Mouse (Mus musculus): Measurements from ENCODE around the gene Plekhh1.
"Not testable (repeated sequence)": the region's sequence is repeated elsewhere in the genome, so short reads cannot be mapped to it uniquely, and the experiment has no call there.

The Plekhh1 gene

GRCm38 (mm10) chr12:79027526-79027925, 1.4 kb upstream of the Plekhh1 start:
- DNase-seq (ENCODE audit: low read depth): not testable (repeated sequence)

DNA sequence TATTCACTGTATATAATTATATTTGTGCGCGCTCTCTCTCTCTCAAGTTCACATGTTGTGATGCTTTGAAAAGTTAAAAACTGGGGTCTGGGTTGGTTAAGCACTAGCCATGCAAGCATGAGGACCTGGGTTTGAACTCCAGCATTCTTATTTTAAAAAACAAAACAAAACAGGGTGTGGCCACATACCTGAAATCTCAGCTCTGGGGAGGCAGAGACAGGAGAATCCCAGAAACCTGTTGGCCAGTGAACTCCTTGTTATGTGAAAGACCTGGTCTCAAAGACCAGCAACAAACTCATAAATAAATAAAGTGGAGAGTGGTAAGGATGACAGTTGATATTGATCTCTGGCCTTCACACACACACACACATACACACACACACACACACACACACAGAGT, 5.4 kb downstream of the Plekhh1 start:
- no peak for DNase-seq (ENCODE audit: low read depth)

DNA sequence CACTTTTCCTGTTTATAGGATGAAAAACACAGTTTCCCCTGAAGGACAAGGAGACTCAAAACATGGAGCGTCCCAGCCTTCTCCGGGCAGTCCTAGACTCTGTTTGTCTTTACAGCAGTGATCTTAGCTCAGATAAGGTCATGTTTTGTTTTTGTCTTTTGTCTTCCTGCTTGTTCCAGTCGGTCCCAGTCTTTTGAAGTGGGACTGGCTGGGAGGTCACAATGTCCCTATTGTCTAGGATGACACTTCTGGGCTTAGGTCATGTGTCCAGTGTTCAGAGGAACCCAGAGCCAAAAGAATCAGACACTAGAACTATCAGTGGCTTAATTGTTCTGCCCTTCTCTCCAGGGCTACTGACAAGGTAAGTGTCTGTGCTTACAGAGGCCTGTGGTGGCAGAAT, 6.4 kb downstream of the Plekhh1 start:
- DNase-seq (ENCODE audit: low read depth): no peak

- DNase-seq (ENCODE audit: low read depth): peak; percentile 2
Measured at GRCm38 (mm10) chr12:79039708-79040107, 10.7 kb downstream of the Plekhh1 start.

GRCm38 (mm10) chr12:79040201-79040827, 11.4 kb downstream of the Plekhh1 start:
- no peak for DNase-seq (ENCODE audit: low read depth)

DNA sequence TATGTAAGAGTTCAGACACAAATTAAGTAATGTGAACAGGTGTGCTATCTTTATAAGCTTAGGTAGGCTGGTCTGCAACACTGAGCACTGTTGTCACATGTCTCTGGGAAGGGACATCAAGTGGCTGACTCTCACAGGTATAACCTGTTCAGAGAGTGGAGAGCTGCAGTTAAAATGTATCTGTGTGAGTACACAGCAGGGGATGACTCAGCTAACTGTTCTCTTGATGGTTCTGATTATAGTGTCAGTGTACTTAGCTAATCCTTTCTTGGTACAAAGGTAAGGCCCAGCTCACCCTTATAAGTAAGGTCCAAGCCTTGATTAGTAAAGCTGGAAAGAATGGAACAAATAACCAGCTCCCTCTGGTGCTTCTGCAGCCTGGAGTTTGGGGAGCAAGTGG, 12.5 kb downstream of the Plekhh1 start:
- no peak for DNase-seq (ENCODE audit: low read depth)

DNA sequence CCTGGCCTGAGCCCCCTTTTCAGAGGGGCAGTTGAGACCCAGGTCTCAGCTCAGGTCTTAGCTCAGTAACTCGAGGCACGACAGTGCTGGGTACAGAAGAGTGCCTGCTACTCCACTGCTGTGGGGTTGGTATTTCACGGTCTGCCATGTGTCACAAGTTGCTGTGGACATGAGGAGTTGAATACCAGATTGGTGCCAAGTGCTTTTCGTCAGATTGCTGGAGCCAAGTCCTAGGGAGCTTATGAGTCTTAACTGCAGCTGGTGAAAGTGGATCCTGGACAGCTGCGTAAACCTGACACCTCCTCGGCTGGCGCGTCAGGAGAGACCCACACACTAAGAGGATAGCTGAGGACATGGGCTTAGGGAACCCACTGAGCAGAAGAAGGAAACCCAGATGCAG, 15.7 kb downstream of the Plekhh1 start:
- peak; percentile 5 for DNase-seq (ENCODE audit: low read depth)

DNA sequence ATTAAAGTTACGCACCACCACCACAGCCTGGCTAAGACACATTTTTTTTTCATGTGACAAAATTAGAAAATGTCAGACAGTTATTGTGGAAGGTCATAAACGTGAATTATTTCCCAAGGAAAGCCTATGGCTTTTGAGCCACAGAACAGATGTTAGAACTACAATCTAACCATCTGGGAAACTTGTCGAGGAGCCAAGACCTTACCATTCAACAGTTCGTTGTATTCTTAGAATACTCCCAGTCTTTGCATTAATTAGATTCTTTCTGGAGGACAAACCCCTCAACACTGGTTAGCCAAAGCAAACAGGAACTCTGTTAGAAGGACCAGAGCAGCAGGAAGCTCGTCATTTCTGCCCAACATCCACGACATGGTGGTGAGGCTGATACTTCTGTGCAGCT, 17.2 kb downstream of the Plekhh1 start:
- DNase-seq (ENCODE audit: low read depth): peak; percentile 14

DNA sequence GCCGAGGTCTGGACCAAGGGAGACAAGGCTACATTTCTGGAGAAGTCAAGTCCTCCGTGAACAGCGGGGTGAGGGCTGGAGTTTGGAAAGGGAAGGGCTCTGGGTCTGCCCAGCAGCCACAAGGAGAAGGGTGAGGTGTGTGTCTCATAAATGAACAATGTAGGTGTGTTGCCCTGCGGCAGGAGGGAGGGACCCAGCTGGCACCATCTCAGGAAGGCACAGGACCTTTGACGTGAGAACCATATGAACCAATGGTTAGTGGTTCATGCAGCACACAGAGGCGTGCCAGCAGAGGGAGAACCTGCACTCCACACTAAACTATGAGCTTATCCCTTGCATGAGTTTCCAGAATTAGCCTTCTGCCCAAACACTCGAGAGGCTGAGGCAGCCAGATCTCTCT, 18.2 kb downstream of the Plekhh1 start:
- no peak for DNase-seq (ENCODE audit: low read depth)

DNA sequence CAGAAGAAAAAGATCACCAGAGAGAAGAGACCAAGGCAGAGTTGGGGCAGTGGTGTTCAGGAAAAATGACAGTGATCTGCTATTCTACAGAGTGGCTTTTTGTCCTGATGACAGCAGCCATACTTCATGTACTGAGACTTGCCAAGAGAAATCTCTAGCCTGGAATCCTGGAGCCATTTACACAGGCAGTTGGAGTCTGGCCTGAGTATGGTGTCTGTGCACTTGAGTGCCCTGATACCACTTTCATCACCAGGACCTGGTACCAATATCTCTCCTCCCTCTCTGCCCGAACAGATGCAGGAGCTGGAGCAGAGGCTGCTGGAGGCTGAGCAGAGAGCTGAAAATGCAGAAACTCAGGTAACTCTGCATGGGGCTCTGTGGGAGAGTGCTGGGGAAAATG, 19.9 kb downstream of the Plekhh1 start:
- no peak for DNase-seq (ENCODE audit: low read depth)

DNA sequence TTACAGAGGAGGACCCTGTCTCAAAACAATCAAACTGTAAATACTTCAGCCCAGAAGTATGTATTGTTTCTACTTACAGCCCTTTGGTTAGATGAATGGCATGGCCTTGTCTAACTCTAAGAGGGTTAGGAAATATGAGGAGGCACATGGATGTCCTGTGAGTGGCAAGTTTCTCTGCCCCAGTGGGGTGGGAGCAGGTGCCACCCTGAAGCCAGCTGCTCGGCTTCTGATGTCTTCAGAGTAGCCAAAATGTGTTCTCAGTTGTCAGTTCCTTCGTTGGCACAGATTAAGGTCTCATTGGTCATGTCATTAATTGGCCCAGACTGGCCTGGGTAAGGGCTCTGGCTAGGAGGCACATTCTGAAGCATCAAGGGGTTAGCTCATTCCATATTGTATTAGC, 20.8 kb downstream of the Plekhh1 start:
- no peak for DNase-seq (ENCODE audit: low read depth)

GRCm38 (mm10) chr12:79050545-79051212, 21.7 kb downstream of the Plekhh1 start:
- no peak for DNase-seq (ENCODE audit: low read depth)

GRCm38 (mm10) chr12:79052073-79052472, 23.1 kb downstream of the Plekhh1 start:
- DNase-seq (ENCODE audit: low read depth): no peak

DNA sequence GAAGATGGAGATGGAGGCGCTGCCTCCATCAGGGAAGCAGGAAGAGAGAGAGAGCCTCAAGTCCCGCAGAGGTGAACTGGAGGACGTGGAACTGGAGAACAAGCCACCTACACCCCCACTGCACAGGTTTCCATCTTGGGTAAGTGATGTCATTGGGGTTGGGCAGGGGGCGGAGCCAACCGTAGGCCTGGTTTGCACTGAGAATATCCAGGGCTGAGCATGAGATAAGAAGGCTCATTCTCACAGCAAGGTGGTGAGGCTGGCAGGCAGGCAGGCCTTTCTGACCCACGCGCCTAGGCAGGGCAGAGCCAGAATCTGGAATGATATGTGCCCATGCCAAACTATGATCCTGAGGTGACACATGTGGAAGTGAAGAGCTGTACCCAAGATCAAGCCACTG, 26.3 kb downstream of the Plekhh1 start:
- DNase-seq (ENCODE audit: low read depth): peak; percentile 5

DNA sequence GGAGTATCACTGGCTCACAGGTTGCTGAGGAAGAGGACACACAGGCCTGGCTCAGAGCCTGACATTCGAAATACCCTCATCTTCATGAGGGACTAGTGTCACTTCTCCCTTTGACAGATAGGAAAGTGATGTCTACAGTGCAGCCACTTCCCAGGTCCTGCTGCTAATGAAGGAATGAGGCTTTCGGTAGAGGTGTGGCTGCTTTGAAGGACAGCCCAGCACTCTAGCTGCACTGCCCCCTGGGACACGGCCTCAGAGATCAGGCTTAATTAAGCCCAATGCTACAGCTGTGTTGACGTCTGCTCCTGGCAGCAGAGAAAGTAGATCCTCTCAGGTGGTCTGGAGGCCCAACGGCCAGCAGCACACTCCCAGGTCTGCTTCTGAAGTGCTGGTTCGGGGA, 30.6 kb downstream of the Plekhh1 start:
- no peak for DNase-seq (ENCODE audit: low read depth)

DNA sequence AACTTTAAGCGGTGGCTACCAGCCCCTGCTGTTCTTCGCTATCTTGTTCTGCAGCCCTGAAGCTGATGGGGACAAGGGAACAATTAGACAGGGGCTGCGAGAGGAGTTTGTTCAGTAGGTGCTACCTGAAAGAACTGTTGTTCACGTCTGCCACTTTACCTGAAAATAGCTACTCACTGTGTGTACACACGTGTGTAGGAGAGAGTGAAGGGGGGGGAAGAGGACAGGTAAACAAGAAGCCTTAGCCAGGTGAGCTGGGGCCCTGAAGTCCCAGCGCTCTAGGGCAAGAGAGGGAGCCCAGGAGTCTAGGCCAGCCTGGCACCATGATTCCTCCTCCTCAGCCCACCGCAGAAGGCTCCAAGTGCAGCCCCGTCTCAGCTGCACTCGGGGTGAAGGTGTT, 31.2 kb downstream of the Plekhh1 start:
- no peak for DNase-seq (ENCODE audit: low read depth)

DNA sequence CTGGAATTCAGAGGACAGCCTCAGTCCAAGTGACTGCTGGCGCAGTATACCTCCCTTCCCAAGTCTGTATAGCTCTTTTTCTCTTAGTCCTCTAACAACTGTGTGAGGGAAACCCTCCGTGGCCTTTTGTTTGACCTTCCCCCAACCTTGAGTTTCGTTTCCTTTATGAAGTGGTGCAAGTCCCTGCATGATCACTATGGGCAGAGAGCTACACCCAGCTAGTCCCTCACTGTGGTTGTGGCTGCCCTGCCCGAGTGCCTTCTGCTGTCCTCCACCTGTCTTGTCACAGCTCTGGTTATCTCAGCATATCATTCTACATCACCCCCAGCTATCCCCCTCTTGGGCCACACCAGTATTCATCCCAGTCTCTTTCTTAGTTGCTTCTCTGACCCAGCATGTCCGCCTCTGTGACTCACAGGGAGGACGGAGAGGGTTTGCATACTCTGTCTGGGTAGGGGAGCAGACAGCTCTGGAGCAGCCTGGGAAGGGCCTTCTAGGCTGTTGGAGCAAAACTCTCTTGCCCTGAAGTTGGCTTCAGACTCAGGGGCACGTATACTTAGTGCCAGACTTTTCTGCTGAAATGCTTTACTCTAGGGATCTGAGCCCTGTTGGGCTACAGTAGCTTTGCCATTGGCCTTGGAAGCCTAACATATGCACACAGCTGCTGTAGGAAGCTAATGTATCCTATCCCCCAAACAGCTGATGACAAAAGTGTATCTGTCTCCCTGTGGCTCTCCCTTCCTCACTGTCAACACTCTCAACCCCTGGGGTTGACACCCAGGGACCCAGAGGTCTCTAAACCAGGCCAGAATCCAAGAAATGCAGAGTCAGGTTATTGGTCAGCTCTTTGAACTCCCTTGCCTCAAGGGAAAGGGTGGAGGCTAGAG, 32.0 kb downstream of the Plekhh1 start:
- peak; percentile 5 for DNase-seq (ENCODE audit: low read depth)

DNA sequence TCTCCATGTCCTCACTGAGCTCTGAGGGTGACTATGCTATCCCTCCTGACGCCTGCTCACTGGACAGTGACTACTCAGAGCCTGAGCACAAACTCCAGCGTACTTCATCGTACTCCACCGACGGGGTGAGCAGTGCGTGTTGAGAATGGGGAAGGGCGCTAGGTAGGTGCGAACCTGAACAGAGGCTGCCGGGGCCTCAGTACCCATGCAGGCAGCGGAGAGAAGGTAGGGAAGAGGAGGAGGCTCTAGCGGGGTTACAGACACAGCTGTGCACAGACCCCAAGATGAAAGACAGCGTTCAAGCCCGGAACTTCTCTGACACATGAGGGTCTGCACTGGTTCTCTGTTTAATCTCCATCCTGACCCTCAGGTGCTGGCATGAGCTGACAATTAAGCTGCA, 35.5 kb downstream of the Plekhh1 start:
- no peak for DNase-seq (ENCODE audit: low read depth)

GRCm38 (mm10) chr12:79066431-79066830, 37.5 kb downstream of the Plekhh1 start:
- DNase-seq (ENCODE audit: low read depth): no peak

DNA sequence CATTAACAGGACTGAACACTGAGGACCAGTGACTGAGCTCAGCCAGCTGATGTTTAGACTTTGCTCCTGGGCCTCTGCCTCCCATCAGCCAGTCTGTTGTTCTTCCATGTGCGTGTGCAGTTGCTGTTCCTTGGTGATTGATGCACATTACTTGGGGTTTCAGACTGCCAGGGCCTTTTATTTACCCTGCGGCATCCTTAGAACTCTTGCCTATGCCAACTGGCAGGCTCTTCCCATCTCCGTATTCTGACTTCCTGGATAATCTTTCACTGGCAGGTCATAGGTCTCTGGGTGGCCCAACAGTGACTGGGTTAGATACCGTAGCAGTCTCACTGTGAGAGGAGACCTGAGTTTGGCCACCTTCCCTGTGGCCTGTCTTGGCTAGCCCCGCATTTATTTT, 38.6 kb downstream of the Plekhh1 start:
- DNase-seq (ENCODE audit: low read depth): no peak

DNA sequence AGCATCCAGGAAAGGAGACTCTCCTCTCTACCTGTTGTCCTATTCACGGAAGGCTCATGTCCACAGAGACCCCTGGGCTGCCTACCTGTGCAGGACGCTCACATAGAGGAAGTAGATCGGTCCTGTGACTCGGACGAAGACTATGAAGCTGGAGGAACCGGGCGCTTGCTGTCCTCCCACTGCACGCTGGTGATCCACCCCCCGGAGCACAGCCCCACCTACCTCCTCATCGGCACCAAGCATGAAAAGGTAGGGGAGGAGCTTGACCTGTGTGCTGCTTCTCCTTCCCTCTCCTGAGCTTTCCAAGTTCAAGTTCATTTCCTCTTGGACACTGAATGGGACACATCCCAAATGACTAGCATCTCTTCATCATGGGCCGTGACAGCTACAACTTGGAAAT, 39.3 kb downstream of the Plekhh1 start:
- no peak for DNase-seq (ENCODE audit: low read depth)

DNA sequence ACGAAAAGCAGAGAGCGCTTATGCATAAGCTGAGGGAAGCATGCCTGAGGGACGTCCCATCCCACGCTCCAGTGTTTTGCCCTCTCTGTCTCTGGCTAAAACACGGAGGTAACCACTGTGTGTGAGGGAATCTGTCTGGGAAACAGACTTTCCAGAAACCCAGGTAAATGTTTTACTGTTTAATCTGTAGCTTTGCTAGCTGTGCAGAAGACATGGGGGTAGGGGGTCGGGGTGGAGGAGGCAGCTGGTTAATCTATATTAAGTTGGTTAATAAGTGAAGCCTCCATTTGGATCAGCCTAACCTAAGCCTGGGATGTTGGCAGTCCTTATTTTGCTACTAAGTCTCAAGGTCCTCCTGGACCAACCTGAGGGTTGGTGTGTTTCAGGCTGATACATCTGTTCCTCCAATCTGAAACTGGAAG, 40.2 kb downstream of the Plekhh1 start:
- no peak for DNase-seq (ENCODE audit: low read depth)

DNA sequence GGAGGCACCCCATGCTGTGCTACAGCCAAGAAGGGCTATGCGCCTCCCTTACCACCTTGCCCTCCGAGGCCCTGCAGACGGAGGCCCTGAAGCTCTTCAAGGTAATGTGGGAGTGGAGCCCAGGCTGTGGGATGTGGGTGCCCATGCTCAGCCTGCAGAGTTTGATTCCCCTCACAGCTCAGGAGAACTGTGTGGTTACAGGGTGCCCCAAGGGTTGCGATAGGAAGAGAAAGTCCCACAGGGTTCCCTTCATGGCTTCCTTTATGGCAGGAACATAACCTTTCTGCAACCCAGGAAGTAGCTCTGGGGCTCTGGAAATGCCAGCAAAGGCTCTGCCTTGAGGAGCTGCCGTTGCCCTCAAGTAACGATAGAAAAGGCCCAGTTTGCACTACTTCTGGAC, 41.0 kb downstream of the Plekhh1 start:
- DNase-seq (ENCODE audit: low read depth): no peak
